Mouse (Mus musculus) forebrain, embryonic 14.5 days (tissue): ENCODE measurements around the gene Rexo5. TPM values are rescaled to one million over a fixed set of nuclear protein-coding genes. Genes with fewer than 3 reads are reported as not detected.

Source experiments
- ATAC-seq: fragments of 200-750 bp; cut with Nextera tagmentation; 2 replicates; pipeline ENCODE4 v1.8.0; 2017; ENCODE audit warnings: mild to moderate bottlenecking, moderate library complexity
- DNase-seq: peaks from one replicate; pipeline ENCODE4 v3.0.0-alpha.2; 2015; ENCODE audit warnings: low spot score
- H3K27ac ChIP-seq: fragments of 300-500 bp; sonication (generic); 2 replicates; pipeline ENCODE4 v1.5.1; 2014; ENCODE audit warnings: low read depth, mild to moderate bottlenecking, control low read depth, low read length, moderate library complexity
- H3K27me3 ChIP-seq: fragments of 300-500 bp; sonication (generic); replicated peaks from 2 replicates; pipeline ENCODE4 v1.6.1; 2014; ENCODE audit warnings: low read length, control low read depth, mixed read lengths; ENCODE audit not compliant: control insufficient read depth, insufficient read depth
- H3K36me3 ChIP-seq: fragments of 300-500 bp; sonication (generic); 2 replicates; pipeline ENCODE4 v1.6.1; 2014; ENCODE audit warnings: low read length, control low read depth; ENCODE audit not compliant: control insufficient read depth, insufficient read depth
- H3K4me1 ChIP-seq: fragments of 300-500 bp; sonication (generic); 2 replicates; pipeline ENCODE4 v1.6.1; 2014; ENCODE audit warnings: antibody characterized with exemption, low read length, control low read depth; ENCODE audit not compliant: control insufficient read depth, insufficient read depth
- H3K4me2 ChIP-seq: fragments of 300-500 bp; sonication (generic); 2 replicates; pipeline ENCODE4 v1.6.1; 2014; ENCODE audit warnings: mild to moderate bottlenecking, control low read depth, low read length
- H3K4me3 ChIP-seq: fragments of 300-500 bp; sonication (generic); 2 replicates; pipeline ENCODE4 v1.5.1; 2014; ENCODE audit warnings: low read depth, low read length, control low read depth
- H3K9ac ChIP-seq: fragments of 300-500 bp; sonication (generic); 2 replicates; pipeline ENCODE4 v1.6.1; 2014; ENCODE audit warnings: mild to moderate bottlenecking, low read length, control low read depth, moderate library complexity
- H3K9me3 ChIP-seq: fragments of 300-500 bp; sonication (generic); replicated peaks from 2 replicates; pipeline ENCODE4 v1.6.1; 2016; ENCODE audit warnings: low read length, control low read depth, mixed read lengths; ENCODE audit not compliant: control insufficient read depth
- WGBS: fragments of 180-500 bp; shearing (Covaris S2); extraction: QIAGEN DNeasy Blood & Tissue Kit; methylation state at CpG from one replicate; pipeline ENCODE4 v1.1.7; 2014; 5-methylcytosine and 5-hydroxymethylcytosine counted together
- polyA plus RNA-seq: library from polyadenylated mRNA; unstranded; fragments of >200 nt; fragmentation: Nextera tagmentation; extraction: Ambion mirVana; gene quantifications from 2 replicates; pipeline ENCODE4 v1.2.1, GENCODE M21; 2014

The Rexo5 gene
- polyA plus RNA-seq, 1 experiment from 2014 or later = 13.7 TPM

- Histone ChIP-seq H3K4me1 (no peaks in the 10 kb centered on the region), H3K36me3 (peaks cover 7% of the 10 kb centered on the region), H3K4me2 (no peak overlapping the region), H3K27me3 (no peaks in the 10 kb centered on the region), H3K4me3 (no peak overlapping the region), H3K9ac (no peak overlapping the region), H3K27ac (no peak overlapping the region), H3K9me3 (no peaks in the 10 kb centered on the region)
- DNase-seq = no peak
- no peak for ATAC-seq
Measured at GRCm38 (mm10) chr7:119852494-119852893, 58.7 kb downstream of the Rexo5 start.

DNA sequence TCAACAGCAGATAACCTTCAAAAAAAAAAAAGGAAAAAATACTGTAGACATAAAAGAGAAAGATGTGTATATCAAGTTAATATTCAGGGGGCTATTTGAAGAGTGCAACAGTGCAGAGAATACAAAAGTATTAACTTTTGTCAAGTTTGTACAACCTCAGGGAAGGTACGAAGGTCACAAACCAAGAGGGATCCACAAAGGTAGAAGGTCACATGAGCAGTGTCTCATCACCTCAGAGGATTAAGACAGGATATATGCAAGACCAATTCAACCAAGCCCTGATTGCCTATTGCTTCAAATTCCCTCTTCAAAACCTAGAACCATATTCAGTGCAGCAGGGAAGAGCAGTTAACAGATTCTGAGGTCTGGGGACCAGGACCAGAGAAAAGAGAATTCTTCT is 59.4 kb downstream of the Rexo5 start:
- ATAC-seq = no peak
- no peak overlapping the region for H3K27ac ChIP-seq
- WGBS = 95% methylated on average over 1 of the region's 1 CpGs
- H3K36me3 ChIP-seq = peaks cover 10% of the 10 kb centered on the region
- no peak overlapping the region for H3K9ac ChIP-seq
- no peaks in the 10 kb centered on the region for H3K4me1 ChIP-seq
- H3K4me2 ChIP-seq = no peak overlapping the region
- no peaks in the 10 kb centered on the region for H3K9me3 ChIP-seq
- no peaks in the 10 kb centered on the region for H3K27me3 ChIP-seq
- no peak for DNase-seq
- no peak overlapping the region for H3K4me3 ChIP-seq

- Histone ChIP-seq H3K4me1 (no peaks in the 10 kb centered on the region), H3K4me2 (no peak overlapping the region), H3K36me3 (peaks cover 18% of the 10 kb centered on the region), H3K4me3 (no peak overlapping the region), H3K9ac (no peak overlapping the region), H3K27ac (no peak overlapping the region), H3K27me3 (no peaks in the 10 kb centered on the region), H3K9me3 (no peaks in the 10 kb centered on the region)
- DNase-seq (no peak), ATAC-seq (no peak)
- WGBS = 93% methylated on average over 2 of the region's 2 CpGs
Measured at GRCm38 (mm10) chr7:119854362-119854761, 60.6 kb downstream of the Rexo5 start.

- peaks cover 21% of the 10 kb centered on the region for H3K36me3 ChIP-seq
- DNase-seq = no peak
- H3K9ac ChIP-seq = no peak overlapping the region
- H3K4me2 ChIP-seq = no peak overlapping the region
- H3K4me1 ChIP-seq = no peaks in the 10 kb centered on the region
- H3K27ac ChIP-seq = no peak overlapping the region
- H3K4me3 ChIP-seq = no peak overlapping the region
- no peaks in the 10 kb centered on the region for H3K27me3 ChIP-seq
- H3K9me3 ChIP-seq = no peaks in the 10 kb centered on the region
- no peak for ATAC-seq
Measured at GRCm38 (mm10) chr7:119855031-119855430, 61.2 kb downstream of the Rexo5 start.

GRCm38 (mm10) chr7:119859476-119859875 is 65.7 kb downstream of the Rexo5 start:
- DNase-seq (no peak), ATAC-seq (no peak)
- WGBS = 79% methylated on average over 6 of the region's 6 CpGs
- Histone ChIP-seq H3K4me1 (peaks cover 9% of the 10 kb centered on the region), H3K9ac (no peak overlapping the region), H3K4me3 (no peak overlapping the region), H3K9me3 (no peaks in the 10 kb centered on the region), H3K36me3 (peaks cover 21% of the 10 kb centered on the region), H3K27me3 (no peaks in the 10 kb centered on the region), H3K27ac (no peak overlapping the region), H3K4me2 (no peak overlapping the region)

- Histone ChIP-seq H3K9me3 (no peaks in the 10 kb centered on the region), H3K4me2 (no peak overlapping the region), H3K4me3 (no peak overlapping the region), H3K27me3 (no peaks in the 10 kb centered on the region), H3K36me3 (peaks cover 21% of the 10 kb centered on the region), H3K4me1 (peaks cover 9% of the 10 kb centered on the region), H3K9ac (no peak overlapping the region), H3K27ac (no peak overlapping the region)
- ATAC-seq (no peak), DNase-seq (no peak)
- 90% methylated on average over 3 of the region's 3 CpGs for WGBS
Measured at GRCm38 (mm10) chr7:119860116-119860515, 66.3 kb downstream of the Rexo5 start.

- Histone ChIP-seq H3K27ac (no peak overlapping the region), H3K4me1 (peaks cover 9% of the 10 kb centered on the region), H3K27me3 (no peaks in the 10 kb centered on the region), H3K36me3 (peaks cover 21% of the 10 kb centered on the region), H3K4me3 (no peak overlapping the region), H3K9me3 (no peaks in the 10 kb centered on the region), H3K4me2 (no peak overlapping the region), H3K9ac (no peak overlapping the region)
- WGBS = 85% methylated on average over 2 of the region's 2 CpGs
- no peak for ATAC-seq
- DNase-seq = no peak
Measured at GRCm38 (mm10) chr7:119860554-119860953, 66.7 kb downstream of the Rexo5 start.

- Histone ChIP-seq H3K4me2 (no peak overlapping the region), H3K4me1 (peaks cover 9% of the 10 kb centered on the region), H3K27ac (no peak overlapping the region), H3K9me3 (no peaks in the 10 kb centered on the region), H3K36me3 (peaks cover 21% of the 10 kb centered on the region), H3K4me3 (no peak overlapping the region), H3K9ac (no peak overlapping the region), H3K27me3 (no peaks in the 10 kb centered on the region)
- DNase-seq (no peak), ATAC-seq (no peak)
Measured at GRCm38 (mm10) chr7:119860971-119861334, 67.1 kb downstream of the Rexo5 start.

DNA sequence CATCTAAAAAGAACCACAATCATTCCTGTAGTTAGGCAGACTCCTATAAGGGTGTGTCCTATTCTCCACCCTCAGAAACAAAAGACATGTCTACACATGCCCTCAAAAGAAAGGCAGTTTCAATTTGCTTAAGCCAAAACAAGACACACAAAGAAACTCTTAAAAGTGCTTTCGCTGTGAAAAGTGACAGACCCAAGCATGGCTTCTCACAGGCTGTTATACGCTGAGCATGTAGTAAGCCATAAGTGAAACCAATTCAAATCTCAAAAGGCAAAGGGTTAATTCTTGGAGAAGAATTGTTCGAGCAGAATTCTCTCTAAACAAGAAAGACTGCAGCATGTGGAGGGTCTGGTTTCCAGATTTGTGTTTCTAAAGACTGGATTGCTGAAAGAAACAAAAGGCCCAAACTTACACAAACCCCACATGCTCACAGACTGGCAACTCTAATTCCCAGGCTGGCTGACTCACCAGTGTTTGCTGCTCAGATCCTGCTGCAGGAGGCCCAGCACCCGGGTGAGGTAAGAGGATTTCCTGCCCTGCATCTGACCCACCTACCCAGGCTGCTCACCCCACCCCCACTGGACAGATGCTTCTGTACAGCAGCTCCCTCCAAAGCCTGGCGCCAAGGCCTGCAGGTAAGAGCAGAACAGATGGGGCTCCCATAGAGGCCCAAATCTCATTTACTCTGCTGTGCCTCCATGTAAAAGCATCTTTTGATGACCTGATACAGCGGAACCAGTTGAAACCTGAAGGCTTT is 67.7 kb downstream of the Rexo5 start:
- Histone ChIP-seq H3K4me3 (no peak overlapping the region), H3K9ac (peak overlapping the region; percentile 46), H3K27ac (peak overlapping the region; percentile 70), H3K4me1 (peaks cover 9% of the 10 kb centered on the region), H3K9me3 (no peaks in the 10 kb centered on the region), H3K36me3 (peaks cover 21% of the 10 kb centered on the region), H3K4me2 (no peak overlapping the region; the same call in 1 of the 2 replicates), H3K27me3 (no peaks in the 10 kb centered on the region)
- ATAC-seq (peak; percentile 86), DNase-seq (peak; percentile 67)
- WGBS = 22% methylated on average over 6 of the region's 6 CpGs
